Mouse (Mus musculus) heart, postnatal 25 days (tissue): Measurements from ENCODE around the gene Mark4. TPM values are rescaled to one million over a fixed set of nuclear protein-coding genes. Genes with fewer than 3 reads are reported as not detected.

Source experiments
- DNase-seq: peaks from one replicate; pipeline ENCODE4 v3.0.0; 2022; ENCODE audit warnings: low spot score
- intact Hi-C: fragments of 180-260 bp; cut with DNase I; formaldehyde crosslinking; loops from one replicate; pipeline ENCODE4 v1.15.1; 2025
- microRNA-seq: library from miRNA; unstranded; fragments of <30 nt; microRNA quantifications from one replicate; pipeline ENCODE4 v1.2.0, GENCODE M21; 2022
- total RNA-seq, 2 experiments: library from RNA; stranded (reverse); gene quantifications; 2 replicates each; pipeline ENCODE4 v1.2.3; 2021

Mark4 gene
- total RNA-seq, 2 experiments from 2014 or later, result 22.3 to 24.3 TPM

GRCm38 (mm10) chr7:19409753-19410152 is 48.9 kb downstream of the Mark4 start:
- DNase-seq, result no peak
- intact Hi-C loops, result loop anchor here (5.0 kb wide), 2 partner anchors 93 to 293 kb away; no protein-coding TSS in a partner anchor

DNA sequence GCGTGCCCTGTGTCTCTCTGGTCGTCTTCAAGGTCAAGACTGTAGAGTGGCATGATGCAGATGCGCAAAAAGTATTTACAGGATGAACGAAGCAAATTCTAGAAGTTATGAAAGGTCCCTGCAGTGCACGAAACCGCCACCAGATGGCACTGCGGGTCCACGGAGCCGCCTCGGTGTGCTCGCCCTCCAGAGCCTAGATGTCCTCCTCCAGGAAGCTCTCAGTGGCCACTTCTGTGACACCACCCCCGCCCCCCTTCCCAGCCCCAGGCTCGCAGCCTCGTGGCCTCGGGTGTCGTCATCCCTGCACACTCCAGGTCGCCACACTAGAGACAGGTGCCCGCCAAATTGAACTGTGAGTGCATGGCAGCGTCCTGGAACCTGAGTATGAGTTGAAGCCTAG is 53.2 kb downstream of the Mark4 start:
- peak; percentile 49 for DNase-seq
- intact Hi-C loops, result loop anchor here (1.0 to 5.0 kb wide), 3 partner anchors 97 to 297 kb away; no protein-coding TSS in a partner anchor

DNA sequence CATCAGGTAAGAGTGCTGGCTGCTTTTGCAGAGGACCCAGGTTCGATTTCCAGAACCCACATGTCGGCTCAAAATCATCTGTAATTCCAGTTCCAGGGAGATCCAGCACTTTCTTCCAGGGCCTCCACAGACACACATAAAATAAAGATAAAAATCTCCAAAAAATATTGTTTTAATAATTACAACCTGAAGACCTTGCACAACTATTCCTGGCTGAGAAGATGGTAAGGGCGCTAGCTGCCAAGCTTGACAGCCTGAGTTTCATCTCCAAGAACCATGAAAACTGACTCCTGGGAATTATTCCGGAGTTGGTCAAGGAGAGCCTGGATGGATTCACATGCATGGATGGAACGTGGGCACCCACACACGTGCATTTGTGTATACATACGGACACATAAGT is 54.1 kb downstream of the Mark4 start, which contains the start of gene Ckm:
Ckm (plus strand) TSS at position 301 of the 400 bp plus-strand sequence.
- intact Hi-C loops, result no loop called here
- no peak for DNase-seq

- no peak for DNase-seq
- intact Hi-C loops, result no loop called here
These were observed 54.8 kb downstream of the Mark4 start, which contains the start of gene Klc3 for GRCm38 (mm10) chr7:19403731-19404296. Gene Klc3, minus strand, starts transcription at chr7:19404104.

DNA sequence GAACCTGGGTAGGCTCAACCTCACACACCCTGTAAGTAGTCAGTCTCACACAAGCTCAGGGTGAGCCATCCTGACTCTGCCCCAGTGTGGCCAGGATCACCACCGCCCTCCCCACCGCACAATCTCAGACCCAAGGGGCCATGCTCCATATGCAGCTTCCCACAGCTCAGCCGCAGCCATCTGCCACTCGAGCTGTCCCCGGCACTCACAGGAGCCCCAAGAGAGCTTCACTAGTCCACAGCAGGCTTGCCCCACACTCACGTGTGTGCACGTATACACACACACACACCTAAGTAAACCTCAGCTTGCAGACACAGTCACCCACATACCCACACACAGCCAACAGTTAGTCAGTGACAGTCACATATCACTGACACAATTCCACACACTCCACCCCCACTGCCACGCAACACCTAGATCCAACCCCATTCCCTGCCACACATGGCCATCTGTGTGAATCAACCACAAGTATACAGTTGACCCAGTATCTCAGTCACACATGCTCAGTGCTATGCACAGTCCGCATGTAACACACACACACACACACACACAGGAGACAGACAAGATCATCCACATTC is 56.0 kb downstream of the Mark4 start:
- no peak for DNase-seq
- intact Hi-C loops, result no loop called here

GRCm38 (mm10) chr7:19400946-19401345 is 57.7 kb downstream of the Mark4 start:
- intact Hi-C loops, result no loop called here
- DNase-seq, result no peak

DNA sequence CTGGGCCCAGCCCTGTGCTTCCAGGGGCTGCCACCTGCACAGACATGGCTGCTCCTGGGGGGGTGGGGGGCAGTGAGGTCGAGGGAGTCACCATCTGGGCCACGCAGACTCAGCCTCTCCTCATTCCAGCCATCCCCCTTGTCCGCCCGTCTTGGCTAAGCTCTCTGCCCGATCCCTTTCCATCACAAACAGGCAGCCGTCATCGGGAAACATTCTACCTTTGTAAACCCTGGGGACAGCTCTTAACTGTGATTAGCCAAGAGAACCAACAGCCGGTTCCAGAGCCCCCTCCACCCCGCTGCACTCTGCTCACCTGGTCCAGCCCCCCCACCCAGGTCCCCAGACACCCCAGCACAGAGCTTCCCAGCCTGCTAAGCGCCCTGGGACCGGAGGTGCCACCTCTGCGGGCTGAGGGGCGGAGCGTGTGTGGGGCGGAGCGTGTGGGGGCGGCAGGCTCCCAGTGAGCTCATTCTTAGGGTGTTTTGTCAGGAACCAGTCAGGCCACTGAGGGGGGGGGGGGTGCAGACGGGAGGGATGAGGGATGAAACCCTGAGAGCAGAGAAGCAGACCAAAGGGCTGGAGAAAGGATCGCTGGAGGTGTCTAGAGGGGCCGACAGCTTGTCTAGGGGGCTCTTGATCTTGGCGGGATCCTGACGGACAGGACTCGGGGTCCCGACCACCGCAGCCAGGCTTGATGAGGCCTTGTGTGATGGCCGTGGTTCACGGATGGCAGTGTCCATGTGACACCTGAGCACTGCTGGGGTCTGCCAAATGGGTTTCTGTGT is 58.9 kb downstream of the Mark4 start:
- intact Hi-C loops, result no loop called here
- no peak for DNase-seq

- intact Hi-C loops, result no loop called here
- DNase-seq, result no peak
These were observed 64.1 kb downstream of the Mark4 start for GRCm38 (mm10) chr7:19394484-19394883.

DNA sequence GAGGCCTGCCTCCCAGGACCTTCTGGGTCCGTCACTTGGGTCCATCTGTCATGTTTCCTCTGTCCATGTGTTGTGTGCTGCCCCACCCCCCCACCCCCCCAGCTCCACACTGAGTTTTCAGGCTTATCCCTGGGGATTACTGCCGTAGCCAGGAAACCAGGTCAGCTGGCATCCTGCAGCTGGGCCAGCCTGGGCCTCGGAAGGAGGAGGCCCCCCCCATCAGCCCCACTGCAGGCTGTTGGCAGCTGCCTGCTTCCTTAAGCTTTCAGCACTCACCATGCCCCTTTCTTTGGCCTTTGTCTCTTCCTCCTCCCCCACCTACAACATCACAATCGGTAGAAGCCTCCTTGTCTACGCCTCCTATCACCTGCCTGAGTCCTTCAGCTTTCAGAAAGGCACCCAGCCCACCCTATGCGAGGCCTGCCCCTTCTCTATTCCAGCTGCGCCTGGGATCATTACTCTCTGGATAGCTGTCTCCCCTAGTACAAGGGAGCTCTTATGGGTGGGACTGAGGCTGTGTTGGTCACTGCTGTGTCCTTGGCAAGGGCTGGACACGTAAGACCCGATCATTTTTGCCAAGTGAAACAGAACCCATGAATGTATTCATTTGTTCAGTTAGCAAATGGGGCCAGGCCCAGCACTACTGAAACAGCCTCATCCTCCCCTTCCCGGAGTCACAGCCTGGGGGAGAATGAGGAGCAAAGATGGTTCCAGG is 69.8 kb downstream of the Mark4 start:
- no peak for DNase-seq
- intact Hi-C loops, result no loop called here

- DNase-seq, result no peak
- intact Hi-C loops, result no loop called here
These were observed 74.9 kb downstream of the Mark4 start for GRCm38 (mm10) chr7:19383708-19384107.

DNA sequence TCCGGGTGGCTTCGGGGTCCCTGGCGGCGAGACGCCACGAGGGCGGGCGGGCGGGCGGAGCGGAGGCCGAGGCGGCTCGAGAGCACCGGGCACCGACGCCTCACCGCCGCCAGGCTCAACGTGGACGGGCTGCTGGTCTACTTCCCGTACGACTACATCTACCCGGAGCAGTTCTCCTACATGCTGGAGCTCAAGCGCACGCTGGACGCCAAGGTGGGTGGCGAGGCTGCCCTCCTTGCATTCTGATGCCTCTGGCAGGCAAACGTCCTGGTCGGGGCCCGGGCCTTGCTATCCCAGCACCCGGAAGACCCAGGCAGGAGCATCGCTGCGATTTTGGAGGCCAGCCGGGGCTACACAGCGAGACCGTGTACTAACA is 76.5 kb downstream of the Mark4 start:
- intact Hi-C loops, result no loop called here
- no peak for DNase-seq

DNA sequence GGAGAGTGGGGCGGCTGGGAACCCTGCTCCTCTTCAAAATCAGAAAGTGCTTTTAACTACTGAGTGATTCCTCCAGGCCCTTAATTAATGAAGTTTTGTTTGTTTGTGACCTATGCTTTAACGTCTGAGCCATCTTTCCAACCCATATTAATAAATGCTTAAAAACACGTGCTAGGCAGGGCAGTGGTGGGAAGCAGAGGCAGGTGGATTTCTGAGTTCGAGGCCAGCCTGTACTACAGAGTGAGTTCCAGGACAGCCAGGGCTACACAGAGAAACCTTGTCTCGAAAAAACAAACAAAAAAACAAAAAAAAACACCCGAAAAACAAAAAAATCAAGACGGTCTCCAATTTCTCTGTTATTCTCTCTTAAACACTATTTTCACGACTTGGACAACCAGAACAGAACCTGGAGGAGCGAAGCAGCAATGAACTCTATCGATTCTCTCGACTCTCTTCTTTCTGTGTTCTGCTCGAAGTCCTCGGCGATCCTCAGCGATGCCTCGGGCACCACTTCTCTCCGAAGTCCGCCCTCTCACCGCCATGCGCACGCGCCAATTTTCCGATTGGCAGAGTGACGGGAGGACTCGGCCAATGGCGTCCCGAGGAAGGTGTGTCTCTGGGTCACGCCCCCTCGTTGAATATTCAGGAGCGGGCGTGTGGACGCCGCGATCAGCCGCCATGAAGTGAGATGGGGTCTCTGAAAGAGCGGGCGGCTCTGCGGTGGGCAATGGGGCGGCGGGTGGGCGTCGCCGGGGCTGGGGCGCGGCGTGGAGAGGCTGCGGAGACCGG is 77.0 kb downstream of the Mark4 start, which contains the start of gene Ercc2:
Ercc2 (plus strand) TSS at position 634 of the 789 bp plus-strand sequence.
- intact Hi-C loops, result no loop called here
- DNase-seq, result peak; percentile 96

DNA sequence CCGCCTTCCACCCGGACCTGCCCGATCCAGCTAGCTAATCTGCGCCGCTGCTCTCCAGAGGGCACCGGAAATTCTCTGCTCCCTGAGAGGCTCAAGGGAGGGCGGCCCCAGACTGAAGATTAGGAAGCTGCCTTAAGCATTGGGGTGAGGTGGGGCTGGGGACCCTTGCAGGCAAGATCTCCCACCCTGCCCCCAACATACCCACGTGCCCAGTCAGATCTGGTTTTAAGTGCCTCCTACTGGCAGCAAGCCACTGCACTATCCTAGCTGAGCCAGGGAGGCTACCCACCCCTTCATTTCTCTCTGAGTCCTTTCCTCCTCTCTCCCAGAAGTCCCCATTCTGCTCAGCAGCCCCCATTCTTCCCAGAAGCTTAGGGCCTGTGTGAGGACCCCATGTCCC is 80.6 kb downstream of the Mark4 start:
- intact Hi-C loops, result no loop called here
- DNase-seq, result no peak

DNA sequence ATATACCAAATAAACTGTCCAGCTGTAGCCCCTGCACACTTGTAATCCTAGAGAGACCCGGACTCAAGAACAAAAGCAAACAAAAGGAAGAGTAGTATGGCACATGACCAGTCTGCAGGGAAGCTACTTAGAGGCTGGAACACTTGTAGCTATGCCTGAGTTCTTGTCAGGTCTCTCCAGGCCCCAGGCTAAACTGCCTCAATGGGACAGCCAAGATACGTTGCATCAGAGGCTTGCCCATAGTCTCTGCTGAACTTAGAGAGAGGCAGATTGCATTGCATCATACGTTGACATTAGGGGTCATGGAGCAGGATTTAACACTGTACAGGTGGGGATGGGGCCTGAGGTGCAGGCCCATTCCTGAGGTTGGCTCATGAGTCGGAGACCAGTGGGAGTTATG is 82.6 kb downstream of the Mark4 start:
- intact Hi-C loops, result no loop called here
- no peak for DNase-seq

GRCm38 (mm10) chr7:19375368-19375767 is 83.3 kb downstream of the Mark4 start:
- intact Hi-C loops, result no loop called here
- no peak for DNase-seq

Small RNA genes lying within 50 kb of the gene (microRNA-seq; reads per million reads assigned to microRNA genes)
- not detected for gene Mir343

Other genes starting within 250 kb of the Mark4 start
- gene Gpr4, start 246.3 kb downstream of the Mark4 start, total RNA-seq, result 1 to 10 TPM; 8.6 to 9.4 TPM
- gene Opa3, start 230.5 kb downstream of the Mark4 start, total RNA-seq, result 10 to 100 TPM; 57.6 to 59.3 TPM
- 10 to 100 TPM; 35.7 to 39.4 TPM for gene Vasp, start 187.0 kb downstream of the Mark4 start, total RNA-seq
- not detected for gene Ppm1n, start 178.8 kb downstream of the Mark4 start, total RNA-seq
- 100 to 1,000 TPM; 124 to 136 TPM for gene Rtn2, start 176.2 kb downstream of the Mark4 start, total RNA-seq
- under 1 TPM; 0.59 to 0.81 TPM for gene Fosb, start 148.8 kb downstream of the Mark4 start, total RNA-seq
- 10 to 100 TPM; 40.7 to 45.1 TPM for gene Ercc1, start 114.0 kb downstream of the Mark4 start, total RNA-seq
- gene Cd3eap, start 99.3 kb downstream of the Mark4 start, total RNA-seq, result 1 to 10 TPM; 9.1 to 9.7 TPM
- gene Ppp1r13l, start 99.1 kb downstream of the Mark4 start, total RNA-seq, result 10 to 100 TPM; 36.5 to 40.5 TPM
- 10 to 100 TPM; 10.8 to 12.6 TPM for gene Ercc2, start 76.8 kb downstream of the Mark4 start, total RNA-seq
- gene Klc3, start 54.7 kb downstream of the Mark4 start, total RNA-seq, result under 1 TPM; 0.23 to 0.31 TPM
- gene Ckm, start 54.0 kb downstream of the Mark4 start, total RNA-seq, result 1,000 to 10,000 TPM; 4,463 to 5,048 TPM
- 1 to 10 TPM; 1.2 to 1.3 TPM for gene Exoc3l2, start 4.5 kb upstream of the Mark4 start, total RNA-seq
- gene Bloc1s3, start 49.5 kb upstream of the Mark4 start, total RNA-seq, result 1 to 10 TPM; 2.3 to 2.4 TPM
- 10 to 100 TPM; 35.6 to 35.9 TPM for gene Trappc6a, start 49.6 kb upstream of the Mark4 start, total RNA-seq
- not detected for gene Nkpd1, start 59.0 kb upstream of the Mark4 start, total RNA-seq
- gene Ppp1r37, start 104.3 kb upstream of the Mark4 start, total RNA-seq, result 10 to 100 TPM; 48.0 to 52.3 TPM
- under 1 TPM; 0.28 to 0.49 TPM for gene Zfp296, start 118.5 kb upstream of the Mark4 start, total RNA-seq
- gene Gemin7, start 118.8 kb upstream of the Mark4 start, total RNA-seq, result 10 to 100 TPM; 44.6 to 45.6 TPM
- 10 to 100 TPM; 14.5 to 20.5 TPM for gene Clasrp, start 145.7 kb upstream of the Mark4 start, total RNA-seq
- gene Relb, start 170.6 kb upstream of the Mark4 start, total RNA-seq, result 1 to 10 TPM; 7.3 to 7.6 TPM
- gene Clptm1, start 206.2 kb upstream of the Mark4 start, total RNA-seq, result 10 to 100 TPM; 65.6 to 72.3 TPM
- not detected for gene Apoc2, start 219.1 kb upstream of the Mark4 start, total RNA-seq
- not detected for gene Gm44805, start 222.6 kb upstream of the Mark4 start, total RNA-seq
- gene Apoc4, start 222.7 kb upstream of the Mark4 start, total RNA-seq, result not detected
- 1 to 10 TPM; 1.4 to 2.2 TPM for gene Apoc1, start 233.8 kb upstream of the Mark4 start, total RNA-seq
- 100 to 1,000 TPM; 309 to 319 TPM for gene Apoe, start 240.4 kb upstream of the Mark4 start, total RNA-seq